Mouse (Mus musculus) adrenal gland, postnatal 10 days (tissue): ENCODE measurements around the gene Hsd11b2. TPM values are rescaled to one million over a fixed set of nuclear protein-coding genes. Genes with fewer than 3 reads are reported as not detected.

ENCODE experiments used
- DNase-seq: peaks from one replicate; pipeline ENCODE4 v3.0.0; 2021; ENCODE audit warnings: mixed read lengths
- total RNA-seq, 2 experiments: library from RNA; stranded (reverse); gene quantifications; 2 replicates each; pipeline ENCODE4 v1.2.3; 2021

Hsd11b2 gene
- total RNA-seq, 2 experiments from 2014 or later: 1.9 to 2.5 TPM

DNA sequence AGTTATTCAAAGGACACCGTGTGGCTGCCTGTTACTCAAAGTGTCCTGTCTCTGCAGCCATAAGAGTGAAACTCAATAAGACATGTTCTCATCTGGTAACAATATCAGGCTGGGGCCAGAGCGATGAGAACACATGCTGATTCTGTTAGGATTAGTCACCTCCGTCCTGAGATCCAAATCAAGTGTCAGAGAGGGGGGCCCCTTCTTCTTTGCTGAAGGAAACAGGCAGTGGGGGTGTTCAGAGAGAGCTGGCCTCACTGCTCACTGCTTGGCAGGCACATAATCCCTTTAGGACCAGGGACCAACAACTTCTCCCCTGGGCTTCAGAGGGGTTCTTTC, 34.6 kb upstream of the Hsd11b2 start:
- DNase-seq: no peak

DNA sequence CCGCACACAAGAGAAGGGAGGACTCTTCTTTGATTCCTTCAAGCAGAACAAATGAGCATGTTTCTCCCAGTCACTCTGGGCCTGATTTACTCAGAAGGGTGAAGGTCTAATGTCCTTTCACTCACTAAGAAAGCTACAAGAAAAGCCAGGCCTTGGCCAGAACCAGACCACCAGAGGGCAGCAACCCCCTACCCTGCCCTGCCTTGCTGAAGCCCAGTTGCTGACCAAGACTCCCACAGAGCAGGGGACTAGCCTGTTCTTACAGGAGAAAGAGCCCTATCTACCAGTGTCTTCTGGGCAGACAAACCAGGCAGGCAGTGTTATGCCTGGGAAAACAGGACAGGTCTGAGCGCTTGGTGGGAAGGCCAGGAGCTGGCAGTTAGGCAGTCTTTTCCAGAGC, 34.2 kb upstream of the Hsd11b2 start:
- DNase-seq: peak; percentile 67

DNA sequence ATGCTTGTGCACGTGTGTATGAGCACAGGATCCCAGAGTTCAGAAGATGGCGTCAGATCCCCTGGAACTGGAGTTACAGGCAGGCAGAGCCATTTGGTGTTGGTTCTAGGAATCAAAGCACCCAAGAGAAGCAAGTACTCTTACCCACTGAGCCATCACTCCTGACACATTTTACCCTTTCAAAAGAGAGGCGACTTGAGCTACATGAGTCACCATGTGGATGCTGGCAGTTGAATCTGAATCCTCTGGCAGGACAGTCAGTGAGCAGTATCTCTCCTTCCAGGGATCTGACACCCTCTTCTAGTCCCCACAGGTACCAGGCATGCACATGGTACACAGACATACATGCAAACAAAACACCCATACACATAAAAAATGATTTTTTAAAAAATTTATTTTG, 30.5 kb upstream of the Hsd11b2 start:
- no peak for DNase-seq

DNA sequence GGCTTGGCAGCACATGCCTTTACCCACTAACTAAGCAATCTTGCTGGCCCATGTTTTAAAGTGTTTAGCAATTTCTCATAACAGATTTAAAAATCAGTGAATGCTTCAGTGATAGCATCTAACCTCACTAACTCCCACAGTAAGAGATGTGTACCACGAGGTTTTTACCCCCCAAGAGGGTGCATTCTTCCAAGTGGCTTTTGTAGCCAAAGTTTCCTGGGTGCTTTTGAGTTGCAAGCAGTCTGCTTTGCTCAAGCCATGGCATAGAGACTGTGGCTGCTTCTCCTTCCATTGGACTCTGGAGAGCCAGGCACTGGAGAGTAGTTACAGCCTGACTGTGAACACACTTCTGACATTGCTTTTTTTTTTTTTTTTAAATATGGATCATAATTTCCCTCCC, 29.3 kb upstream of the Hsd11b2 start:
- DNase-seq: no peak

DNA sequence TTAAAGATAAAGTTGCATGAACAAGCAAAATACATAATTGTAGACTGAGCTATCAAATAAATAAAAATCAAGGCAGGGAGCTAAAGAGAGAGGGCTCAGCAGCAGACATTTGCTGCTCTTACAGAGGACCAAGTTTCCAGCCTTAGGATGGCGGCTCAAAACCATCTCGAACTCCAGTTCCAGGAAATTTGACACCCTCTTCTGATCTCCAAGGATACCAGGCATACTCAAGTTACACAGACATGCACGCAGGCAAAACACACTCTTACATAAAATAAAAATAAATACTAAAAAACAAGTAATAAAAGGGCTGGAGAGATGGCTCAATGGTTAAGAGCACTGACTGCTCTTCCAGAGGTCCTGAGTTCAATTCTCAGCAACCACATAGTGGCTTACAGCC, 25.1 kb upstream of the Hsd11b2 start:
- DNase-seq: no peak

DNA sequence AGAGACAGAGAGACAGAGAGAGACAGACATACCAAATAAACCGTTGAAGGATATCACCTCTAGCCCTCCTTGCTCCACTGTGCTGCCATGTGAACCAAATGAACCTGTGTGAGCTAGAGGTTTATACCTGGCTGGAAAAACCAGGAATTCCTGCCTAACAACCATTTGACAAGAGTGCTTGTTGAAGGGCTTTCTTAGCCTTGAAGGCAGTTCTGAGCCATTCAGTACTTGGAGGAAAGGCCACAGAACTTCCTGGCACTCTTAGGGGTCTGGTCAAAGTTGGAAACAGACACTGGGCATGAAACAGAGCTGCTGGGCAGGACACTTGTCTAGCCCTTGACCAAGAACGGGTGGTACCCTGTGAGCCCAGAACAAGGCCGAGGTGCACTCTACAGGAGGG, 24.0 kb upstream of the Hsd11b2 start:
- DNase-seq: no peak

DNA sequence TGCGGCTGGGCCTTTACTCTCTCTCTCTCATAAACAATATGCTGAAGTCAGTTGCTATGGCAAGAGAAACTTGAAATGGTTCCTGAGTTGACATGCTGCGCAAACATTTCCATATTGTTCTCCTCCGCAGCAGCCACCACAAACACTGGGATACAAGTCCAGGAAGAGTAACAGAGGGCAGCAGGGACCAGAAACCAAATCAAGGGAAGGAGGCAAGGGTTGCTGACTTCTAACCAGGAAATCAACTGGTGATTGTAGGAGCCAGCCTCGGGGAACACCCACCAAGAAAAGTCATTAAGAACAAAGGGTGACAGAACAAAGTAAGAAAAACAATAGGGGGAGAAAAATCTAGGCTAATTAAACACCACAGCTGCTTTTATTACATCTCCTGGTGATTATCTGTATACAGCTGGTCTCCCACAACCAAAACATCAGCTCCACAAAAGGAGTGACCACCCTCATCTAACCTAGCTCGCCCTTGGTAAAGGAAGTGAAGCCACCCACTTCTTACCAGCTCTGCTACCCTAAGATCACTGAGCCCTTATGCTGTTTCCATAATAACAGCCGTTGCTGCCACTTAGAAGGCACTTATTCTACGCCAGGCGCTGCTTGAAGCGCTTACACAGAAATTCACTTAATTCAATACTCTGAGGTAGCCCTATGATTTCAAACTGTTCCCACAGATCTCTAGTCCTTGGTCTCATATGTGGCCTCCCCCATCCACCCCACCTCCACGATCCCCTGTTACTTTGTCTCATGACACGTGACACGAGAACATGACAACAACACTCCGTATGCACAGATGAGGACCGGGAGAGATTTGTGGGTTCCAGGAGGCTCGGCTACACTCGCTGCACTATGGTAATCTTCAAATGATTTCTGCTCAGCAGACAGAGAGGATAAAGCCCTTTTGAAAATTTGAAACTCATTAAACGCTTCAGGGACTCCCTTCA, 22.9 kb upstream of the Hsd11b2 start:
- DNase-seq: no peak

DNA sequence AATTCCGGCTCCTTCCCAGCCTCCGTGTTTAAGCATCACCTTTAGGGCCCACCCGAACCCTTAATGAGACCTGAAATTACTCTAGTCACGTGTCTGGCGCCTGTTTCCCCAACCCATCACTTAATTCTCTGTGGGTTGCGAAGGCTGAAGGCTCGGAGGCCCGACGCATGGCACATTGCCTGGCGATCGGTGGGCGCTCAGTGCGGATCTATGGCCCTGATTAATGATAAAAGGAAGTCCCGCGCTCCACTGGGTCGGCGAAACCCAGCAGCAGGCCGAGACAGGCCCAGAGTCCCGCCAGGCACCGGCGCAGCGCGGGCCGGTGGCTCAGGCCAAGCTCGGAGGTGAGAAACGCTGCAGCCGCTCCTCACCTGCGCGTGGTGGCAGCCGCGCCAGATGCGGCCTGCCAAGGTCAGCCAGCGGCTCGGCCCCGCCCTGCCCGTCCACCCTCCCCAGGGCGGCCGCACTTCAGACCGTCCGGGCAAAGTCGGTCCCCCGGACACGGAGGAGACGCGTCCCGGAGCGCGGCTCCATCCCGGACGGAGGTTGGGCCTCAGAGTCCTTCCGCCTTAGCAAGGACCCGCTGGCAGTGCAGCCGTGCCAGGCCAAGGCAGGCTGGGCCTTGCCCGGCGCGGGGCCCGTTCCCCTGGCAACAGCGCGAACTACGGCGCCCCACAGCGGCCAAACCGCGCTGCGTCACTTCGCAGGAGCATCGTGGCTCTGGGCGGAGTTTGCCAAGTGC, 21.9 kb upstream of the Hsd11b2 start, which contains the start of gene Zdhhc1:
Gene Zdhhc1, minus strand, starts transcription at position 464 of the 742 bp plus-strand sequence.
- DNase-seq: peak; percentile 96

DNA sequence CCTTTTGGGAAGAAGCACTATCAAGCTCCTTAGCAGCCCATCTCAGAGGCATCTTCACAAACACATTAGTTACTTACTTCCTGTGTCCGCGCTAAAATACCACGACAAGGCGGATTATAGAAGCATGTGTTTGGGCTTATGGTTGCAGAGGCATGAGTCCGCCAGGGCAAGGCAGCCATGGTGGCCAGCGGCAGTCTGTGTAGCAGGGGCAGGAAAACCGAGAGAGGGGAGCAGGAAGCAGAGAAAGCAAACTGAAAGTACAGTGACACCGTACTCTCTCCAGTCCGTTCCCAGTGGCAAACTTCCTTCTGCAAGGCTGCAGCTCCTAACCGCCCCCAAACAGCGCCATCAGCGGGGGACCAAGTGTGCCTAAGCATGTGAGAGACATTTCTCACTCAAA, 18.8 kb upstream of the Hsd11b2 start:
- no peak for DNase-seq

DNA sequence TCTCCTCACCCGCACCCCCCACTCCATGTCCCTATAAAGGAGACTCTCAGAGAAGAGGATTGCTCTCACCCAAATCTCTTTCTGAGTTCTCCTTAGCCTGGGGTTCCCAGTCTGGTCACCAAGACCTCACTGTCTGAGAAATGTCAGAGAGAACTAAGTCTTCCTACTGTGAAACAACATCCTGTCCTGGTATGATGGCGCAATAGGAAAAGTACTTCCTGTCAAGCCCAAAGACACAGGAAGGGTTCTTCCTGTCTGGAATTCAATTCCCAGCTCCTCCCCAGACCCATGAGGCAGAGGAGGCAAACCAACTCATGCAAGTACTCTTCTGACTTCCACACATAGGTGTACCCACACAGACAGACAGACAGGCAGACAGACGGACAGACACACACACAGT, 13.9 kb upstream of the Hsd11b2 start:
- DNase-seq: no peak

DNA sequence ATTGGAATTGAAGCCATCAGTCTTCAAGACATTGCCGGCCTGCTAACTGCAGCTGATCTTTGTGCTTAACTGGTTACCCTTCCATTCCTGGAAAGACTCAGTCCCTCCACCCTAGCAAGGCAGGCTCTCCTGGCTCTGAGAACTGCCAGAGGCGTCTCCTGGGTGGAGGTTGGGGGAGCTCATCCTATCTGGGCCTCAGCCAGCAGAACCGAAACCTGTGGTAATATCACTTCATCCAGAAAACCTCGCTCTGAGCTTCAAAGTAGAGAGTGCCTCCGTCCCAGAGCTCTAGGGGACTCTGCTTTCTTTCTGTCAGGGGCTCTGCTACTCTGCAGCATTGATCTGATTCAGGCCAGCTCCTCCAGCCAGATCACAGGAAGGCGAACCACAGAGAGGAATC, 11.6 kb upstream of the Hsd11b2 start:
- DNase-seq: no peak

DNA sequence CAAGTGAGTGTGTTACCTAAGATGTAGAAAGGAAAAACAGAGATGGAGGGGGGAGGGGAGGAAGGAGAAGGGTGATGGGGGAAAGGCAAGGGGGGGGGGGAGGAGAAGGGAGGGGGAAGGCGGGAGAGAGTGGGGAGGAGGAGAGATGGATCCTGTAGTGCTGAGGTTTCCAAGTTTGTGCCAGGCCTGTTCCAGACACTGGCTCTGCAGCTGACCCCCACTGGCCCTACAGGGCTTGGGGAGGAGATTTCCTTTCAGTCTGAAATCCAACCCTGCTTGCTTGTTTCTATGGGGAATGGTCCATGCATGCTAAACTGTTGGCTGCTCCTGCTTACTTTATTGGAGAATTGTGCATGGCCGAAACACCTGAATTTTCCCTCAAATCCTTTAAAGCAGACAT, 9.8 kb upstream of the Hsd11b2 start:
- DNase-seq: no peak

DNA sequence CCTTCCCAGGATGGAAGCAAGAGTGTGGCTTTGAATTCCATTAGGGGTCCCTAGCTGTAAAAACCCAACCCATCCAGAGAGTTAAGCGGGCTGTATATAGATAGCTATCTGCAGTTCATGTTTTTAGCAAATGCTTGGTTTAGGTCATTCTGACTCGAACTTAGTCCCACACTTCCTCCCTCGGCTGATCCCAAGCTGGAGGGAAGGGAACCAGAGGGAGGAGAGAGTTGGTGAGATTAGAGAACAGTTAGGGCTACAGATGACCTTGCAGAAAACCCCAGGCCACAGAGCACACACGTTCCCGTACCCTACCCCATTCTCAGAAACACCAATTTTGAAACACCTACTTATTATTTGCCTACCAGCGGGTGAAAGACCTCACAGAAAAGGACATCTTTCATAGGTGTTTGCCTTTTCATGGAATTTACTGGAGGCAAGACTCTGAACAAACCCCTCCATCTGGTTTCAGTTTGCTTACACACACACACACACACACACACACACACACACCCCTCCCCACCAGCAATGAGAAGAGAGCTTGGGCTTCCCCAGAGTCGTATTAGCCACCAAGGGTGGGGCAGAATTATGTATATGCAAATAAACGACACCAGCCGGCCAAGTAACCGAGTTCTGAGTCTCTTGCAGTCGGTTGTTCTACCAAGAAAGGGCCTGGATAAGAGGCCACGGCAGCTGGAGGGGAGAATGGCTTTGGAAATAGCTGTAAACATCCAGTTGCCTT, 8.4 kb upstream of the Hsd11b2 start:
- no peak for DNase-seq

DNA sequence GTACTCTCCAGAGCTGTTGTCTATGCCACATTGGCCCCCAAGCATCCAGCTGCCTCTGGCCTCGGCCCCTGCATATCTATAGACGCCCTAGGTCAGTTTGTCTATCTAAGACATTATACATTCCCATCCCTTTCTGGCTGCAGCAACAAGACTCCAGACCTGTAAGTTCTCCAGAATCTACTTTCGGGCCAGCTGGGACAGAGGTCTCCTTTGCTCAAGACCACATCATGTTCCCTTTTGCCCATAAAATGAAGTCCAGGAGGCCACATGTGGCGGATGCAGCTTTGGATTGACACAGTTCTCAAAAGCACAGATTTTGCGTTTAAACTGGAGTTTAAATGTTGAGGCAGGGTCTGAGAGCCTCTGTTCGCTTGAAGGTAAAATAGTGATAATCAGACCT, 4.4 kb upstream of the Hsd11b2 start:
- no peak for DNase-seq

DNA sequence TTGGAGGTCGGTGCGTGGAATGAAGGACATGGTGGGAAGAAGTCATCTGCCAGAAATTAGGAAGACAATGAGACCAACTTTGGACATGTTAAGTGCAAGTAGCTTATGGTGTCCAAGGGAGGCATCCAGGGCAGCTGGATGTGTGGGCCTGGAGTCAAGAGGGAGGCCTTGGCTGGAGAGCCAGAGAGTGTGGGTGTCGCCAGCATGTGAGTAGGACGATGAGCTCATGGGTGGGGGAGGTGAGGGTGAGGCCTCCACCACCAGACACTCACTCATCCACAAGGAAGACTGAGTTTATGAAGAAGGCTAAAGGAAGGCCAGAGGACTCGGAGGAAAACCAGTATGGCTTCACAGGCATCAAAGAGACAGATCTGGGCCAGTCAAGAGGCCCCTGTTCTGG, 3.9 kb upstream of the Hsd11b2 start:
- peak; percentile 70 for DNase-seq

DNA sequence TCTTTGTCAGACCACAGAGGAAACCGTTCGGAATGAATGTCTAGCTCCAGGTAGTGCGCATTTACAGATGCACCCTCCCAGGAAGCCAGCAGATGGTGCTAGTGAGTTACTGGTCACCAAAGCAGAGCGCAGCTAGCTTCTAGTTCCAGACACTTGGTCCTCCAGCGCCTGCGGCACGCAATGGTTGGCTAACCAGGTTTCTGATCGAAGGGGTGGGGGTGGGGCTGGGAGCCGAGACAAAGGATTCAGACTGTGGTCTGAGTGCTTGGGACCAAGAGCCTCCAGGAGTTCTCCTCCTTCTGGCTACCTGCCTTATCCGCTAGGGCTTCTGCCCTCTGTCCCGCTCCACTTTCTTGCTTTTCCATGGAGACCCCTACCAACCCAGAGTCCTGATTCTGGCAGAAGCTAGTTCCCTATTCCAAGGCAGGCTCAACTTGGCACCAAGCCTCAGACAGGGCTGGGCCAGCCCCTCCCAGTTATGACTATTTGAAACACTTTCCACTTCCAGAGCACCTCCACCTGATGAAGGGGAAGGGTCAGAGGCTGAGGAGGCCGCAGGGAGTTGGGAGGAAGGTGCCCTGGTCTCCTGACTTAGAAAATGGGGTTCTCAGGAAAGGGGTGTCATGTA, 2.4 kb upstream of the Hsd11b2 start:
- peak; percentile 85 for DNase-seq

DNA sequence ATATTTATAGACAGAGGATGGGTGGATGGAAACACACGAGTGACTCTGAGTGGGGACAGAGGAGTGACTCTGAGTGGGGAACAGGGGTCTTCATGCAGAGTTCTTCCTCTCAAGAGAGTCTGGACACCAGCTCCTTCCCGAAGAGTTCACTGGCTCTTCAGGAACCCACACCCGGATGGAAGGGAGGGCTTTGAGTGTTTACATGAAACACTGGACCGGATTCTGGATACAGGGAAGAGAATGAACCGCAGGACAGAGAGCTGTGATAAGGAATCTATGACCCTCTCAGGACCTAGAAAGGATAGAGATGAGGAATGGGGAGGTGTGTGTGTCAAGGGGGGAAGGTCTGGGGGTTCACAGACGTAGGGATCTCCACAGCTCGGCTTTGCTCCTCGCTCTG, 1.2 kb upstream of the Hsd11b2 start:
- no peak for DNase-seq

DNA sequence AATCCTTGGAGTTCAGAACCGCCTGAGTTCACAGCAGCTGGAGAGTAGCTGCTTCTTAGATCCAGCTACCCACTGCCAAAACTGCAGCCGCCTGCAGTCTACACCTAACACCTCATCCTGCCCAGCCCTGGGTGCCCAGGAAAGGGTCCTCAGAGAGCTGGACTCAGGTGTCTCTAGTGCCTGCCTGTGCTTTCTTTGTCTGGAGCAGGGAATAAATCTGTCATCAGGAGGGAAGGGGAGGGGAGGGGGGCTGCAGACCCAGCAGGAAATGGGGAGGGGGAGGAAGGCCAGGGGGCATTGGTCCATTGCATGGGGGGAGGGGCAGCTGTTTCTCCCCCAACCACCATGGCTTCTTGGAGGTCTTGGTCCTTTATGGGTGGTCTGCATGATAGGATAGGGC, 1.0 kb downstream of the Hsd11b2 start:
- DNase-seq: no peak

DNA sequence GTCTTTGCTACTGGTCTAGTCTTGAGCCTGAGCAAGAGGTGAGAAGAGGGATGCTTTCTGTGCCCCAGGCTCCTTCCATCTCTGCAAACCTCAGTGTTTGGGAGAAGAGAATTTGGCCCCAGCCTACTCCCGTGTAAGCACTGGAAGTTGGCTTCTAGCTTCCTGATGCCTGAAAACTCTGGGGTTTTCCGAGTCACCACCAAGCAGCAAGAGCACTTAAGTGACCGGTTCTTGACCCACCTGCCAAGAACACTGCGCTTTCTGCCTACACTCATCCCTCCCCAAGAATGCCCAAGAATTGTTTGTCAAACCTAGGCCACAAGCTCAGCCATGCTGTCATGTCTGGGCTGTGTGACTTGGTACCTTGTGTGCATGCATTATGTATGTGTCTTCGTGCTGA, 2.0 kb downstream of the Hsd11b2 start:
- DNase-seq: no peak

DNA sequence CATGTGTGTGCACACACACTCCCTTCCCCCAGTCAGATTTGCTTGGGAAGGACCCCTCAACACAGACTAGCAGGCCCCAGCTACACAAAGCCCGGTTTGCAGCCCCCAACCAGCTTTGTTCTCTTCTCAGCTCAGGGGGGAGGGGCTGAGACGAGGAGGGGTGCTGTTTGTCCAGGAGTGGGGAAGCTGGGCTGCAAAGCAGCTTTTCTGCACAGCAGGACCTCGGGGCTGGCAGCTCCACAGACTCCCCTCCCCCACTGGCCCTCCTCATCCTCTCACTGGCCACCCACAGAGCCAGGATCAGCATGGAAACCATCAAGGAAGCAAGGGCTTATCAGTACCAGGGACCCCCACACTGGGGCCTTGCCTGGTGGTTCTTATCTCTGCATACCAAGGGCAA, 2.5 kb downstream of the Hsd11b2 start:
- no peak for DNase-seq

DNA sequence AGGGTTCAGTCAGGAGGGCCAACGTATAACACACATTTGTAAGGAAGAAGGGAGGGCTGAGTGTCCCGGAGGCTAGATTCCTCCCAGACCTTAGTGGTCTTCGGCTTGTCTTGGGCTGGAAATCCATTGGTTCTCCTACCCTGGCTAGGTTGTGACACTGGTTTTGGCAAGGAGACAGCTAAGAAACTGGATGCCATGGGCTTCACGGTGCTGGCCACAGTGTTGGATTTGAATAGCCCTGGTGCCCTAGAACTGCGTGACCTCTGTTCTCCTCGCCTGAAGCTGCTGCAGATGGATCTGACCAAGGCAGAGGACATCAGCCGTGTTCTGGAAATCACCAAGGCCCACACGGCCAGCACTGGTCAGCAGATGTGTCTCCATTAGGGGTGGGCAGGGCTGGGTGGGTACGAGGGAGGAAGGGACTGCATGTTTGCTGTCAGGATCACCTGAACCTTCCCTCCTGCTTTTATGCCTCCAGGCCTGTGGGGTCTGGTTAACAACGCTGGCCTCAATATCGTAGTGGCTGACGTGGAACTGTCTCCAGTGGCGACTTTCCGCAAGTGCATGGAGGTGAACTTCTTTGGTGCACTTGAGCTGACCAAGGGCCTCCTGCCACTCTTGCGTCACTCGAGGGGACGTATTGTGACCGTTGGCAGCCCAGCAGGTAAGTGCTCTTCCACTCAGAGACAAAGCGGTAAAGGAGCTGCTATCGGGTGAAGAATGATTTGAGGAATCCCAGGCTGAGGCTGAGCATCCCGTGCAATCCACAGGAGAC, 3.6 kb downstream of the Hsd11b2 start:
- no peak for DNase-seq

DNA sequence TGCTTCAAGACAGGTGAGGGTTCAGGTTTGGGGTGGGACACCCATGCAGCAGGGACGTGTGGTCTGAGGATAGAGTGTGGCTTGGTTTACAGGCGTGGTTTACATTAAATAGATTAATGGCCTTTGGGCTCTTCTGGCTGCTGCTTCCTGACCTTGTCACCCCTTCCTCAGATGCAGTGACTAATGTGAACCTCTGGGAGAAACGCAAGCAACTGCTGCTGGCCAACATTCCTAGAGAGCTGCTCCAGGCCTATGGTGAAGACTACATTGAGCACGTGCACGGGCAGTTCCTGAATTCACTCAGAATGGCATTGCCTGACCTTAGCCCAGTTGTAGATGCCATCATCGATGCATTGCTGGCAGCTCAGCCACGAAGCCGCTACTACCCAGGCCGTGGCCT, 4.3 kb downstream of the Hsd11b2 start:
- DNase-seq: no peak
